Mouse (Mus musculus) CD4-positive, CD25-positive, alpha-beta regulatory T cell, adult 4 months (primary cell): ENCODE measurements around the gene Nup205. TPM values are rescaled to one million over a fixed set of nuclear protein-coding genes. Genes with fewer than 3 reads are reported as not detected.
"Not testable (repeated sequence)": the region's sequence is repeated elsewhere in the genome, so short reads cannot be mapped to it uniquely, and the experiment has no call there.

ENCODE experiments used
- ATAC-seq: one replicate; pipeline ENCODE4 v1.8.0; 2017
- polyA plus RNA-seq, 2 experiments: library from polyadenylated mRNA; unstranded; fragments of 100-300 nt; shearing (Covaris generic); gene quantifications; one replicate each; pipeline ENCODE4 v1.2.1; 2017

Gene Nup205
- polyA plus RNA-seq: 10 to 100 TPM; 17.4 to 17.8 TPM

DNA sequence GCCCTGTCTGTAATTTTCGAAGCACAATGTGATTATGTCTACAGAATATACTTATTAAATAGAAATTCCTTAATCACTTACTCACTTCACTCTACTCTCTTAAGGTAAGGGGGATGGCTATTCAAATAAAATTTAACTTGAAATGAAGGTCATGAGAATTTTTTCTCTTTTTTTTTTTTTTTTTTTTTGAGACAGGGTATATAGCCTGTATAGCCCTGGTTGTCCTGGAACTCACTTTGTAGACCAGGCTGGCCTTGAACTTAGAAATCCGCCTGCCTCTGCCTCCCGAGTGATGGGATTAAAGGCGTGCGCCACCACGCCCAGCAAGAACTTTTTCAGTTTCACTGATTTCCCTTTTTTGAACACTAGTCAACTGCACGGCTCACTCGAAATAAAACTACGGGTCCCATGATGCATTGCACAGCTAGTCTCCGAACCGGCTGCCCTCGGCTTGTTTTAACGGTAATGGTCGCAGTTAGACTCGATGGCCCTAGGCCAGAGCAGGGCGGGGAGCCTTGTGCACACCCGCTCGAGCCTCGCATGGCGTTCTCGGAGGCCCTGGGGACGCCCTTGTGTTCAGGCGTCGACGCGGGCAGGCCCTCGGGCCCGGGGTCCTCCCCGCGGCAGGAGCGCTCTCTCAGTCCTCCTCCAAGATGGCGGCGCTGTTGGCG, at the start of gene Nup205:
Gene Nup205, plus strand, starts transcription at position 443 of the 671 bp plus-strand sequence.
- peak; percentile 91 for ATAC-seq

- ATAC-seq: no peak
Observed at GRCm38 (mm10) chr6:35132806-35133205, 44.4 kb upstream of the Nup205 start.

GRCm38 (mm10) chr6:35133246-35133578, 44.0 kb upstream of the Nup205 start:
- peak; percentile 35 for ATAC-seq

DNA sequence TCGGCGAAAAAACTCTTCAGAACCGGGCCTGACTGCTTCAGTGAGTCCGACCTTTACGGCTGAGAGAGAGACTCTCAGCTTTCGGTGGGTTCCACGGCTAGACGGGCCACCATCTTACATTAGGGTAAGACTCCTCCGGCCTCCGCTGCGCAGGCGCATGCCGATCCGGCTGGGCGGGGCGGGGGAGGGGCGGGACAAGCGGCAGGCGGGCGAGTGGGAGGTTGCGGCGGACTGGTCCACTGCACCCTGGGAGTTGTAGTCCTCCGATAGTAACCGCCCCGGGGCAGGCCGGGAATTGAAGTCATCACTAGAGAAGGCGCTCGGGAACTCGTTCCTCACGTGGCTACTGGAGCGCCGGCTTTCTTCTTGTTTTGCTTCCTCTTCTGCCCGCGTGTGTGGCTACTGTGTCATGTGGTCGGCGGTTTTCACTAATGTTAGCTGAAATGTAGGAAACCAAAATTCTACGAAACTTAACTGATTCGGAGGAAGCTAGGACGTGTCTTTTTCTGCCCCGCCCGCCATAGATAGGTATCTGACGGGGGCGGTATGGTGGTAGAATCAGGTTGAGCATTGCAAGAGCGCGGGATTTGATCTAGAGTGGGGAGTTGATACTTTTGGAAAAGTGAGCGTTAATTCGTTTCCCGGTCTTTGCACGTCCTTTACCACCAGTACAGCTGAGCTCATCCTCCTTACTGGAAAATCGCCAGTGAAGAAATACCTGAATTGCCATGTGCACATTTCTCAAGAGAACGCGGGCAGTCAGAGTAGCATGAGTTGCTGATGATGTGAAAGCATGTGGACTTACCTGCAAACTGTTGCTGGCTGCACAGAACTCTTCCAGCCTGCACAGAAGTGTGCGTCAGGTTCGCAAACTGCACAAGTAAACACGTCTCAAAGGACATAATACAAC, 43.4 kb upstream of the Nup205 start, which contains the start of gene Cnot4:
Gene Cnot4, minus strand, starts transcription at position 146 of the 910 bp plus-strand sequence.
- peak; percentile 92 for ATAC-seq

DNA sequence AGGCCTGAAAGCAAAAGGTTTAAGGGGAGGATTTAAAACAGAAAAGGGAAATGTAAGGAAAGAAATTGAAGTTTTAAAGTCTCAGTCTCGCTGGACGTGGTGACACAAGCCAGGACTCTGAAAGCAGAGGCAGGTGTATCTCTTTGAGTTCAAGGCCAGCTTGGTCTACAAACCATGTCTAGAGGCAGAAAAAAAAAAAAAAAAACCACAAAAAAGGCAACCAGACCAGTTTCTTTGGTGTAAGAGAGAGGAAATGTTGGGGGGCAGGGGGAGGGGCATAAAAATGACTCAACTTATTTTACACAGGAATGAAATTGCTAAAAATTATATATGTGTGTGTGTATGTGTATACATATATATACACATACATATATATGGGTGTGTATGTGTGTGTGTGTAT, 42.4 kb upstream of the Nup205 start:
- ATAC-seq: no peak

DNA sequence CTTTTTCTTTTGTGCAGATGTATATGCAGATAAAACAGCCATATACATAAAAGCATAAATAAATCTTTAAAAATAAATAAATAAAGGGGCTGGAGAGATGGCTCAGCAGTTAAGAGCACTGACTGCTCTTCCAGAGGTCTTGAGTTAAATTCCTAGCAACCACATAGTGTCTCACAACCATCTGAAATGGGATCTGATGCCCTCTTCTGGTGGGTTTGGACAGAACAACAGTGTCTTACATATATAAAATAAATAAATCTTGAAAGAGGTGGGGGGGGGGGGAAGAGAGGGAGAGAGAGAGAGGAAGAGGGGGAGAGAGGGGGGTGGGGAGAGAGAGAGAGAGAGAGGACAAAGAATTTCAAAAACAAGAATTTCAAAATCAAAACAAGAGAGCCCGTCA, 36.9 kb upstream of the Nup205 start:
- ATAC-seq: no peak

DNA sequence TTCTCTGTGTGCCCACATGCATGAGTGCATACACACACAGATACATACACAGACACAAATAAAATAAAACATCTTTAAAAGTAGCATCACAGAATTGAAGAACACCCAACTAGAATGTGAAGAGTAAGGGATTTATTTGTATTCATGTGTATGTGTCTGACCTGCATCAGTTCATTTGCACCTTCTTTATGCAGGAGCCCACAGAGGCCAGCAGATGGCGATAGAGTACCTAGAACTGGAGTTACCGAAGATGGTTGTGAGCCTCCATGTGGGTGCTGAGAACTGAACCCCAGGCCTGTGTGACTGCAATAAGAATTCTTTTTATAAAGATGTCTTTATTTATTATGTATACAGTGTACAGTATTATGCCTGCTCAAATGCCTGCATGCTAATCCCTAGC, 31.7 kb upstream of the Nup205 start:
- ATAC-seq: no peak

- ATAC-seq: no peak
Observed at GRCm38 (mm10) chr6:35147726-35148422, 29.3 kb upstream of the Nup205 start.

DNA sequence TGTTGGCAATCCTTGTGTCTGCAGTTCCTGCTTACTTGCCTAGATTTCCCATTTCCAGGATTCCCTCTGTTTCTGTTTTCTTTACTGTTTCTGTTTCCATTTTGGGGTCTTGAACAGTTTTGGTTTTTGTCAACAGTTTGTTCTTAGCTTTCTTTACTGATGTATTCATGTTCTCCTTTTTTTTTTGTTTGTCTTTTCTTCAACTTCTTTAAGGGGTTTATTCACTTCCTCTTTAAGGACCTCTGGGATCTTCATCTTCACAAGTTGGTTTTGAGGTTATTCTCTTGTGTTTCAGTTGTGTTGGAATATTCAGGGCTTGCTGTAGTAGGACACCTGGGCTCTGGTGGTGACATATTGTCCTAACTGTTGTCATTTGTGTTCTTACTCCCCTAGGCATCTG, 22.7 kb upstream of the Nup205 start:
- no peak for ATAC-seq

GRCm38 (mm10) chr6:35169250-35169649, 8.0 kb upstream of the Nup205 start:
- ATAC-seq: no peak

GRCm38 (mm10) chr6:35172028-35172427, 5.2 kb upstream of the Nup205 start:
- ATAC-seq: not testable (repeated sequence)

GRCm38 (mm10) chr6:35173181-35173580, 4.0 kb upstream of the Nup205 start:
- no peak for ATAC-seq

GRCm38 (mm10) chr6:35177650-35178272, 540 bp downstream of the Nup205 start:
- peak; percentile 24 for ATAC-seq

GRCm38 (mm10) chr6:35179299-35179698, 2.1 kb downstream of the Nup205 start:
- ATAC-seq: not testable (repeated sequence)

DNA sequence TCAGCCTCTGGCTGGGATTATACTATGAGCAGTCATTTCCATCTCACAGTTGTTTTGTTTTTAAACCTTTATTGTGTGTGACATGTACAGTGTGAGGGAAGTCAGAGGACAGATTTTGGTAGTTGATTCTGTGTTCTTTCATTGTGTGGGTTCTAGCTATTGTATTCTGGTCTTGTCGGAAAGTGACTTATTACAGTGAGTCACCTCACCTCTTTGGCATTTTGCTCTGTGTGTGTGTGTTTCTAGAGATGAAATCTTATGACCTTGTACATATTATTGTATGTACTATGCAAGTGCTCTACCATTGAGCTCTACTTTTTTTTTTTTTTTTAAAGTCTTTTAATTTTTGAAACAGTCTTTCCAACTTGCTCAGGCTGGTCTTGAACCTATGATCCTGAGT, 7.6 kb downstream of the Nup205 start:
- no peak for ATAC-seq

- ATAC-seq: peak; percentile 63
Observed at GRCm38 (mm10) chr6:35191198-35191597, 14.0 kb downstream of the Nup205 start.

DNA sequence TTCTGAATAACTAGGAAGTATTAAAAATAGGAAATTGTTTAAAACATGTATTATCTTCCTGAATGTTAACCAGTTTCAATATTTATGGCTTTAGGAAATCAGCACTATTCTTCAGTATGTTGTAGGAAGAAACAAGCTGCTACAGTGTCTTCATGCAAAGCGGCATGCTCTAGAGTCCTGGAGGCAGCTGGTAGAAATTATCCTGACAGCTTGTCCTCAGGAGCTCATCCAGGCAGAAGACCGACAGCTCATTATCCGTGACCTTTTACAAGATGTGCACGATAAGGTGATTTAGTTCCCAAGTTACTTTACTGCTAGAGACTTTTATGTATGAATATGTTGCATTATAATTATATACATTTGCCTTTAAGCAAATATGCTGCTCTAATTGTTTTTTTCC, 48.5 kb downstream of the Nup205 start:
- no peak for ATAC-seq

DNA sequence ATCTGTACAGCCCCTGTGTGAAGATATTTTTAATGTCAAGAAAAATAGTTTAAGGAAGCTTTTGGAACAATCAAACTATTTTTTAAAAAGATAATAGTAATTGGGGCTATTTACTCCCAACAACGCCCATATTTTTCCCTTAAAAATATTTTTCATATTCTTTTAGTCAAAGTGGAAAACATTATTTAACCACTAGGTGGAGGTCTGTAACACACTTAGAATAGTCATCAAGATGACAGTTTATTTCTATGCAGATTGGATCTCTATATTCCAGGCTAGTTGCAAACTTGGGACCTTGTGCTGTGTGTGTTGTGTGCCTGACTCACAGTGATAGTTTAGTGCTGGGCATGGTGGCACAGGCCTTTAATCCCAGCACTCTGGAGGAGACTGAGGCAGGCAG, 52.2 kb downstream of the Nup205 start:
- ATAC-seq: no peak

DNA sequence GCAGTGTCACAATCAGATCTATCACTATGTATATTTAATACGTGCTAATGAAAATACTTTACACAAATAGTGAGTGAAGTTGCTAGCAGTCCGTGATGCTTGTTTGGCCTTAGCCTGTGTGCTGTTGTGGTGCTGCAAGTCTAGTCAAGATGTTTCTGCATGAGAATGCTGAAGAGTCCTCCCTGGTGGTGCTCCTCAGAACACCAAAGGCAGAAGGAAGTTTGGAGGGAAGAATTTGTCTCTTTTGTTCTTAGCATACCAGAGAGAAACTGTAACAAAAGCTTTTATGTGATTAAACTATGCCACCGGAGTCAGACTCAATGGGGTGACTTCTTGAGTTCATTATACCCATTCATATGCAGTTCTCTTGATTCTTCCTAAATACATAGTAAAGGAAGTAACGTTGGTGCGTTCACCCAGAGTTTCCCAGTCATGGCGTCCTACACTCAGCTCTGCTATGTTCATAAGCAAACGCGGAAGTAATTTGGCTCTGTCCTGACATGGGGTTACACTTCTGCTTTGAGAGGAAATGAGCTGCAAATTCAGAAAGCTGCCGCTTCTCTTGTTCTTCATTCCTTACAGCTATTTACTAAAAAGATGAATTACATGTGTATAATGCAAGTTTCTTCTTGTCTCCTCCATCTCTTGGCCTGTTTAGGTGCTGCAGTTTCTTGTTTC, 59.0 kb downstream of the Nup205 start:
- ATAC-seq: no peak

- ATAC-seq: no peak
Observed at GRCm38 (mm10) chr6:35243252-35243651, 66.0 kb downstream of the Nup205 start.

DNA sequence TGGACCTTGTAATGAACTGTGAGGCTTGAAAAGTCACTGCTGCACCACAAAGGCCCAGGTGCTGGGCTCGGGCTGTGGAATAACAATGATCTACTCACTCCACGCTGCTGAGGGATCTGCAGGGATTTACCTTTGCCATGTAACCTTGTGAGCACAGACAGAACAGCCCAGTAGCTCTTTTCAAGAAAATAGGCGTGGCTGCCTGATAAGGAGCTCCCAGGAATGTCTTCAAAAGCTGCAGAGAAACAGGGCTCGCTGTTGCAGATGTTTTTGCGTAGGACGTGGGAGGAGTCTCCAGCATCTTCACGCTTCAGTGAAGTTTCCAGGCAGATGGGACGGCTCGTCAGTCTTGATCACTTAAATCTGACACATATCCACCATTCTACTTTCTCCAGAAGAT, 66.8 kb downstream of the Nup205 start:
- no peak for ATAC-seq

- ATAC-seq: peak; percentile 79
Observed at GRCm38 (mm10) chr6:35245086-35245485, 67.9 kb downstream of the Nup205 start.
